8 mouse cellular contexts compared by ENCODE assay signal in genomic region chr14:26637851-26638707, GRCm38 (mm10). TPM values are rescaled to one million over a fixed set of nuclear protein-coding genes. Genes with fewer than 3 reads are reported as not detected.
DNase-seq lines count a peak whose midpoint lies in the region; ATAC-seq lines count a peak whose summit lies in the region.

TSS of gene Arf4 (plus strand) at chr14:26638074.

- WGBS in forebrain, embryonic 14.5 days = under 1% methylated on average over 69 of the region's 83 CpGs
- under 1% methylated on average over 83 of the region's 83 CpGs for WGBS in neural tube, embryonic 15.5 days

- H3K36me3 ChIP-seq in forebrain, embryonic 14.5 days (ENCODE audit: control insufficient read depth, insufficient read depth, low read length) = 0 out of 2 replicates have a peak, but pooled peaks cover under 1% of the 10 kb centered on the region
- no peaks in the 10 kb centered on the region for H3K36me3 ChIP-seq in neural tube, embryonic 15.5 days

- intact Hi-C loops in heart, postnatal 14 days (cut with DNase I) = loop anchor here (2.0 to 5.0 kb wide), 3 partner anchors 31 to 141 kb away; partner anchors contain the start of genes Pde12 and Slmap

- peak within 1 kb of the TSS; percentile 82 for H3K4me2 ChIP-seq in forebrain, embryonic 14.5 days (ENCODE audit: low read length)
- peak within 1 kb of the TSS; percentile 88 for H3K4me2 ChIP-seq in neural tube, embryonic 15.5 days

- H3K4me1 ChIP-seq in forebrain, embryonic 14.5 days (ENCODE audit: control insufficient read depth, insufficient read depth, low read length) = peaks cover 20% of the 10 kb centered on the region
- peaks cover 34% of the 10 kb centered on the region for H3K4me1 ChIP-seq in neural tube, embryonic 15.5 days

- no peaks in the 10 kb centered on the region for H3K27me3 ChIP-seq in forebrain, embryonic 14.5 days (replicated peaks; ENCODE audit: control insufficient read depth, insufficient read depth, low read length)
- no peaks in the 10 kb centered on the region for H3K27me3 ChIP-seq in neural tube, embryonic 15.5 days (replicated peaks)

- peak within 1 kb of the TSS; percentile 87 for H3K4me3 ChIP-seq in forebrain, embryonic 14.5 days (ENCODE audit: low read depth, low read length)
- H3K4me3 ChIP-seq in neural tube, embryonic 15.5 days (replicated peaks) = peak within 1 kb of the TSS; percentile 80

- peak; percentile 98 for DNase-seq in ES-CJ7 (ENCODE audit: low read depth, low spot score)
- peak; percentile 98 for DNase-seq in cerebellum, adult 11 months
- DNase-seq in forebrain, embryonic 14.5 days (ENCODE audit: low spot score) = peak; percentile 99
- DNase-seq in heart, postnatal 14 days = peak; percentile 98 to 99
- peak; percentile 98 for DNase-seq in layer of hippocampus, adult 11-12 months (ENCODE audit: low spot score)
- DNase-seq in lung, adult 18-20 months = peak; percentile 99
- peak; percentile 98 for DNase-seq in testis, postnatal 14 days (ENCODE audit: low spot score)

- H3K27ac ChIP-seq in forebrain, embryonic 14.5 days (ENCODE audit: low read depth, low read length) = peak within 1 kb of the TSS; percentile 93
- H3K27ac ChIP-seq in neural tube, embryonic 15.5 days (replicated peaks) = peak within 1 kb of the TSS; percentile 96

- peak within 1 kb of the TSS; percentile 94 for H3K9ac ChIP-seq in forebrain, embryonic 14.5 days (ENCODE audit: low read length)
- peak within 1 kb of the TSS; percentile 93 for H3K9ac ChIP-seq in neural tube, embryonic 15.5 days (replicated peaks)

- ATAC-seq in forebrain, embryonic 14.5 days = peak; percentile 98
- ATAC-seq in neural tube, embryonic 15.5 days (ENCODE audit: low FRiP score) = peak; percentile 99

- H3K9me3 ChIP-seq in forebrain, embryonic 14.5 days (replicated peaks; ENCODE audit: control insufficient read depth, low read length) = no peaks in the 10 kb centered on the region
- no peaks in the 10 kb centered on the region for H3K9me3 ChIP-seq in neural tube, embryonic 15.5 days (replicated peaks)

RNA-seq across cellular contexts. Expression of gene Arf4, which starts in this region (rescaled TPM):
- 681 and 712 TPM in 2 replicates for polyA plus RNA-seq in forebrain, embryonic 14.5 days (2014; fragmentation: Nextera tagmentation; extraction: Ambion mirVana)
- 100 to 1,000 TPM in 1 of 2 experiments, 10 to 100 TPM in 1; 86.5 to 102 TPM for total RNA-seq in heart, postnatal 14 days (2021)
- 502 and 529 TPM in 2 replicates for polyA plus RNA-seq in neural tube, embryonic 15.5 days (2015; fragmentation: Nextera tagmentation; extraction: Ambion mirVana)

Comparison
In these comparisons a context has a peak if more than half of its experiments do, and no peak if none do; other contexts are left out.
1. Peak in every context shown above with its lines: DNase-seq, ATAC-seq, H3K4me3 ChIP-seq and H3K27ac ChIP-seq.